Mouse (Mus musculus): Measurements from ENCODE around the gene Gm49321. TPM values are rescaled to one million over a fixed set of nuclear protein-coding genes. Genes with fewer than 3 reads are reported as not detected.

Gm49321 gene
- polyA plus RNA-seq, 1 experiment from 2014 or later: 13.9 TPM

DNA sequence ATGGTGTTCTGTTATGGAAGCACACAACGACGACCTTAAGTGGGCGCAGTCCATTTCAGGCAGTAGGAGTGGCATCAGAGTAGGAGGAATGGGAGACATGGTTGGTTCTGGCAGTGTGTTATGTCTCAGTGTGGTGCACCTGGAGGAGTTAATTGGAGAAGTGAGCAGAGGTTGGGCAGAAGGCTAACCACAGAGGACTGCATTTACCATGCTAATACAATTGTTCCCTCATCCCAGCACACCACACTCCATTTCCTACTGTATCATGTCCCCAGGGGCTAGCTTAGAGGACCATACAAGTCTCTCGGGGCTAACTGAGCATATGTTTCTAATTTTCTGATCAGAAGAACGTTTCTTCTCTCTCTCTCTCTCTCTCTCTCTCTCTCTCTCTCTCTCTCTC, 78.0 kb downstream of the Gm49321 start:
- H3K27me3 ChIP-seq (ENCODE audit: control insufficient read depth, insufficient read depth, low read length): no peaks in the 10 kb centered on the region
- H3K27ac ChIP-seq (ENCODE audit: low read depth, low read length): no peak overlapping the region
- H3K4me1 ChIP-seq (ENCODE audit: control insufficient read depth, insufficient read depth, low read length): no peaks in the 10 kb centered on the region
- no peak overlapping the region for H3K4me2 ChIP-seq (replicated peaks; ENCODE audit: low read depth, low read length)
- no peaks in the 10 kb centered on the region for H3K9me3 ChIP-seq (ENCODE audit: control insufficient read depth, low read length)
- H3K9ac ChIP-seq (ENCODE audit: low read depth, low read length): no peak overlapping the region
- WGBS: 77% methylated on average over 5 of the region's 5 CpGs
- no peak overlapping the region for H3K4me3 ChIP-seq (ENCODE audit: low read length)
- H3K36me3 ChIP-seq (ENCODE audit: control insufficient read depth, insufficient read depth, low read length): no peaks in the 10 kb centered on the region
- no peak for ATAC-seq (ENCODE audit: low FRiP score, low TSS enrichment)

Other genes with a start within 250 kb of the Gm49321 start
- gene Hif1a, start 36.3 kb upstream of the Gm49321 start, polyA plus RNA-seq (2014; fragmentation: Nextera tagmentation; extraction: Ambion mirVana): 64.9 and 114 TPM in 2 replicates
- gene Snapc1, start 26.8 kb downstream of the Gm49321 start, polyA plus RNA-seq (2014; fragmentation: Nextera tagmentation; extraction: Ambion mirVana): 15.1 and 16.1 TPM in 2 replicates
- 0.24 and 1.2 TPM in 2 replicates for gene Syt16, start 60.0 kb downstream of the Gm49321 start, polyA plus RNA-seq (2014; fragmentation: Nextera tagmentation; extraction: Ambion mirVana)

All from kidney, embryonic 14.5 days (tissue).